Mouse (Mus musculus): ENCODE data around the gene Sacs.

GRCm38 (mm10) chr14:61274414-61275198, 136.3 kb downstream of the Sacs start:
- TF ChIP-seq CTCF (IDR thresholded peaks at IDR 0.05; ENCODE audit: low read depth) (no peak), EP300 (optimal IDR thresholded peaks at IDR 0.05) (no peak)
